Mouse (Mus musculus): ENCODE data around the gene Rbm47.

DNA sequence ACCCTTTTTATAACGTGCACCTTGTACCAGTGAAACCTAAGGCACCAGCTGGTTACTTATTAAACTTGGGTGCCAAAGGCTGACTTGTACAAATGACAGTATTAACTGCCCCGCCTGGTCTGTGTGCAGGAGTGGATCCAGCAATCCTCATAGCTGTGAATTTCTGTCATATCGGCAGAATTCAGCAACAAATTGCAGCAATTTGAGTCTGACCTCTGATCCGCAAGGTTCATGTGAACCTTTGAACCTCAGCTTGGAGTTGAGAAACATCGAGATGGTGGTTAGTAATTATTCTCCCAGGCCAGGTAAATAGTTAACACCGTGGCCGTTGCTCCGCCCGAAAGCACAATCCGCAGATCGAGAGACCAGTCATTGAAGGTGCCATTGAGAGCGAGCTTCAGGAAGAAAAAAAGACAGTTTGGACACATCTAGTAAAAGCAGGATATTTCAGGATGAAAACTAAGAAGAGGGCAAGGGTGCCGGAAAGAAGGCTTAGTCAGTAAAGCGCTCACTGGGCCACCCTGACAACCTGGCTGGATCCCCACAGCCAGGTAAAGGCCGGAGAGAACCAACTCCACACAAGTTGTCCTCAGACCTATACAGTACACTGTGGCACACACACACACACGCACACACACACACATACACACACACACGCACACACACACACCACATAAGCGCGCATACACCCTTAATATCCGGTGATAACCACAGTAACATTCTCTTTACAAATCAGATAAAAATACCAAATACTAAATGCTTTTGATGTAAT is 120.0 kb downstream of the Rbm47 start:
- TF ChIP-seq POLR2A (IDR thresholded peaks at IDR 0.05; ENCODE audit: low read depth, low read length): no peak
- no peak for TF ChIP-seq CTCF (conservative IDR thresholded peaks at IDR 0.05; ENCODE audit: insufficient read depth, insufficient read length, low read depth, low read length)

Data from kidney, adult 2 months (tissue).